Mouse (Mus musculus): ENCODE data around the gene Lime1. TPM values are rescaled to one million over a fixed set of nuclear protein-coding genes. Genes with fewer than 3 reads are reported as not detected.

The Lime1 gene
- polyA plus RNA-seq, 1 experiment from 2014 or later: 52.5 TPM

DNA sequence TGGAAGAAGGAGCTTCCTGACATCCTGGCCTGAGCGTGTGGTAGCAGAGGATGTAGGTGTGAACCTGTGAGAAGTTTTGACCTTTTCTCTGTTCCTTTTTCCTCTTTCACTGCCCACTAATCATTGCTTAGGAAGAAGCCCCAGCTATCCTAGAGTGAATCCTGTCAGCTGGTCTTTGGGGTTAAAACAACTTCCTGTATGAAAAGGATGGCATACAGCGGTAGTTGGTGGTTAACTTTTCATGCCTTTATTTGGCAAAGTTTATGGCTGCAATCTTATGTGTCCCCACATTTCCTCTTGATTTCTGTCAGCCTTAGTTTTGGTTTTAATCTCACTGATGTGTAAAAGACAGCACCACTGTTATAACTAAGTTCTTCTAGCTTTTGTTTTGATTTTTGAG, 2.6 kb upstream of the Lime1 start:
- no peak for ATAC-seq (ENCODE audit: low FRiP score)
- H3K4me3 ChIP-seq (replicated peaks): no peak overlapping the region
- H3K9ac ChIP-seq (replicated peaks): no peak overlapping the region
- no peak overlapping the region for H3K4me2 ChIP-seq
- H3K27me3 ChIP-seq (replicated peaks): no peaks in the 10 kb centered on the region
- H3K9me3 ChIP-seq (replicated peaks): no peaks in the 10 kb centered on the region
- H3K36me3 ChIP-seq: peaks cover 43% of the 10 kb centered on the region
- no peak overlapping the region for H3K27ac ChIP-seq (replicated peaks)
- H3K4me1 ChIP-seq: no peaks in the 10 kb centered on the region
- 76% methylated on average over 2 of the region's 2 CpGs for WGBS

DNA sequence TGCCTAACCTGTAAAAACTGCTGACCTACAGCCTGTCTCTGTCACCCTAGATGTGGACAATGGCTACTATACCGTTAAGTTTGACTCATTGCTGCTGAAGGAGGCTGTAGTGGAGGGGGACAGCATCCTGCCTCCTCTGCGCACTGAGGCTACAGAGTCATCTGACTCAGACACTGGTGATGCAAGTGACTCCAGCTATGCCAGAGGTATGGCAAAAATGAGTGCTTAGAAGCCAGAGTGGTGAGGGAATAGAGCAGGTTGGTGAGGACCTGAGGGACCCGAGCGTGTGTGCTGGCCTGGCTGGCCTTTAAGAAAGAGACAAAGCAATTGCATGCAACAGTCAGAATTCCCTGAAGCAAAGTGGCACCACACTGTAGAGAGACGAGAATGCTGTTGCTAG, 1.2 kb upstream of the Lime1 start:
- 91% methylated on average over 5 of the region's 5 CpGs for WGBS
- H3K36me3 ChIP-seq: peaks cover 58% of the 10 kb centered on the region
- no peak for ATAC-seq (ENCODE audit: low FRiP score)

GRCm38 (mm10) chr2:181380251-181380650, 373 bp downstream of the Lime1 start:
- Histone ChIP-seq H3K36me3 (peaks cover 69% of the 10 kb centered on the region), H3K9me3 (replicated peaks) (no peaks in the 10 kb centered on the region), H3K27me3 (replicated peaks) (no peaks in the 10 kb centered on the region), H3K27ac (replicated peaks) (no peak overlapping the region), H3K4me2 (no peak overlapping the region), H3K4me3 (replicated peaks) (no peak overlapping the region), H3K9ac (replicated peaks) (no peak overlapping the region), H3K4me1 (peaks cover 4% of the 10 kb centered on the region; the same call in 1 of the 2 replicates)
- no peak for ATAC-seq (ENCODE audit: low FRiP score)
- 89% methylated on average over 5 of the region's 5 CpGs for WGBS

More for the DNA sequence above, 1.2 kb upstream of the Lime1 start:
- H3K4me2 ChIP-seq: no peak overlapping the region
- H3K9me3 ChIP-seq (replicated peaks): no peaks in the 10 kb centered on the region
- no peak overlapping the region for H3K27ac ChIP-seq (replicated peaks)
- no peaks in the 10 kb centered on the region for H3K27me3 ChIP-seq (replicated peaks)
- no peak overlapping the region for H3K9ac ChIP-seq (replicated peaks)
- H3K4me3 ChIP-seq (replicated peaks): no peak overlapping the region
- H3K4me1 ChIP-seq: no peaks in the 10 kb centered on the region

GRCm38 (mm10) chr2:181381107-181381506, 1.2 kb downstream of the Lime1 start:
- Histone ChIP-seq H3K4me2 (no peak overlapping the region), H3K27ac (replicated peaks) (no peak overlapping the region), H3K27me3 (replicated peaks) (no peaks in the 10 kb centered on the region), H3K4me1 (peaks cover 4% of the 10 kb centered on the region; the same call in 1 of the 2 replicates), H3K9ac (replicated peaks) (no peak overlapping the region), H3K36me3 (peaks cover 69% of the 10 kb centered on the region), H3K4me3 (replicated peaks) (no peak overlapping the region), H3K9me3 (replicated peaks) (no peaks in the 10 kb centered on the region)
- ATAC-seq (ENCODE audit: low FRiP score): no peak
- 95% methylated on average over 5 of the region's 5 CpGs for WGBS

DNA sequence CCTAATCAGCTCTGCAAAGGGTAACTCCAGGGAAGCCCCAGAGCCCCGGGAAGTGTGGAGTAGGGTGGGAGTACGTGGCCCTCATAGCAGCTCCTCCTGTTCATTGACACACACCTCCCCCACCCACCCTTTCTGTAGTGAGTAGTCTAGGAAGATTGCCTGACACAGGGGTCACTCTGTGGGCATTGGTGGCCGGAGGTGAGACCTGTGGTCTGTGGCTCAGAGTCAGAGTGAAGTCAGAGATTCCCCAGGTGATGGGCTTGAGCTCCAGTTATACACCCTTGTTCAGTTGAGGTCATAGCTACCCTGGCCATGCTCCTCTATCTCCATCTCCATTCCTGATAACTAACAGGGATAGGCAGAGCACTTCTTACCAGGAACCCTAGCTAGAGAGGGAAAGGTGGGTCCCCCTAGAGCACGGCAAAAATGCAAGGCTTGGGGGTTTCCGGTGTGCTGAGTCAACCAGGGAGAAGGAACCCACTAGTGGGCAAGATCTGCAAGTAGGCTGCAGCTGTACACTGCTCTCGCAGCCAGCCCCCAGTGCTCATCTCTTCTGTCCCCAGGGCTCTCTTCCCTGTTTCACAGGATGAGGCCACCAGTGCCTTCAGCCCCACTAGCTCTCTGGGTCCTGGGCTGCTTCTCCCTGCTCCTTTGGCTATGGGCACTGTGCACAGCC, 1.9 kb downstream of the Lime1 start:
- peaks cover 67% of the 10 kb centered on the region for H3K36me3 ChIP-seq

GRCm38 (mm10) chr2:181384463-181384862, 4.6 kb downstream of the Lime1 start:
- H3K4me2 ChIP-seq: no peak overlapping the region
- 92% methylated on average over 7 of the region's 7 CpGs for WGBS
- ATAC-seq (ENCODE audit: low FRiP score): 0 out of 2 replicates have a peak, but pooled peaks have one; percentile 22
- H3K9me3 ChIP-seq (replicated peaks): no peaks in the 10 kb centered on the region
- no peaks in the 10 kb centered on the region for H3K27me3 ChIP-seq (replicated peaks)
- H3K27ac ChIP-seq (replicated peaks): 0 out of 2 replicates have a peak overlapping the region, but pooled peaks have one; percentile 23
- H3K4me1 ChIP-seq: peaks cover 4% of the 10 kb centered on the region; the same call in 1 of the 2 replicates
- no peak overlapping the region for H3K4me3 ChIP-seq (replicated peaks)
- no peak overlapping the region for H3K9ac ChIP-seq (replicated peaks)
- peaks cover 59% of the 10 kb centered on the region for H3K36me3 ChIP-seq

More for the DNA sequence above, 1.9 kb downstream of the Lime1 start:
- Histone ChIP-seq H3K4me3 (replicated peaks) (no peak overlapping the region), H3K27me3 (replicated peaks) (no peaks in the 10 kb centered on the region), H3K27ac (replicated peaks) (no peak overlapping the region), H3K4me2 (no peak overlapping the region), H3K9me3 (replicated peaks) (no peaks in the 10 kb centered on the region), H3K4me1 (peaks cover 4% of the 10 kb centered on the region; the same call in 1 of the 2 replicates), H3K9ac (replicated peaks) (no peak overlapping the region)
- ATAC-seq (ENCODE audit: low FRiP score): no peak
- 88% methylated on average over 6 of the region's 6 CpGs for WGBS

- H3K9me3 ChIP-seq (replicated peaks): no peaks in the 10 kb centered on the region
- 77% methylated on average over 4 of the region's 4 CpGs for WGBS
- H3K27ac ChIP-seq (replicated peaks): 0 out of 2 replicates have a peak overlapping the region, but pooled peaks have one; percentile 23
- no peak overlapping the region for H3K4me3 ChIP-seq (replicated peaks)
- H3K4me2 ChIP-seq: no peak overlapping the region
- H3K9ac ChIP-seq (replicated peaks): 0 out of 2 replicates have a peak overlapping the region, but pooled peaks have one; percentile 0
- peaks cover 59% of the 10 kb centered on the region for H3K36me3 ChIP-seq
- H3K27me3 ChIP-seq (replicated peaks): no peaks in the 10 kb centered on the region
- peaks cover 4% of the 10 kb centered on the region; the same call in 1 of the 2 replicates for H3K4me1 ChIP-seq
- peak; percentile 36 for ATAC-seq (ENCODE audit: low FRiP score)
Observed at GRCm38 (mm10) chr2:181384919-181385391, 5.1 kb downstream of the Lime1 start.

GRCm38 (mm10) chr2:181385885-181386284, 6.0 kb downstream of the Lime1 start:
- H3K27ac ChIP-seq (replicated peaks): no peak overlapping the region
- H3K4me2 ChIP-seq: no peak overlapping the region
- H3K4me1 ChIP-seq: peaks cover 4% of the 10 kb centered on the region; the same call in 1 of the 2 replicates
- H3K9ac ChIP-seq (replicated peaks): no peak overlapping the region
- no peaks in the 10 kb centered on the region for H3K9me3 ChIP-seq (replicated peaks)
- H3K36me3 ChIP-seq: peaks cover 59% of the 10 kb centered on the region
- WGBS: 74% methylated on average over 3 of the region's 3 CpGs
- no peak for ATAC-seq (ENCODE audit: low FRiP score)
- H3K4me3 ChIP-seq (replicated peaks): no peak overlapping the region
- no peaks in the 10 kb centered on the region for H3K27me3 ChIP-seq (replicated peaks)

DNA sequence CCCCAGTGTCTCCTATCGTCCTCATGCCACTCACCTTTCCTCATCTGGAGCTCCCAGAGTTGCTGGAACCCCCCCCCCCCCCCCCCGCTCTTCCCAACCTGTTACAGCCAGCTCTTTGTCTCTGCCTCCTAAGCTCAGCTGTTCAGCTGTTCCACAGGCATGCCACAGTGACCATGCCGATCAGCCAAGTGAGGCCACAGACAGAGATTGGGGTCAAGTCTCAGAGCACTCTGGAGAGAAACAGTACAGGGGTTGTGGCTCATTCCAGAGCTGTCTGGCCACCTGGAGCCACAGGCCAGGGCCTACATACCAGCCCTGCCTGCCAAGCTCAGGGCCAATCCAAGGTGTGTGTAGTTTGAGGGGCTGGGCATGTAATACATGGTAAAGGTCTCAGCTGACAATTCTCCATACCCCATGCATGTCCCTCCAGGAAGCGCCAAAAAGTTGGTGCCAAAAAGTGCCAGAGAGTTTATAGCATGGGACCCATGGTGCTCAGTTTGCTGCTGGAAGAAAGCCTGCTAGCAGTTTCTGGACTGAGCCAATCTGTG, 6.9 kb downstream of the Lime1 start:
- H3K9ac ChIP-seq (replicated peaks): no peak overlapping the region

GRCm38 (mm10) chr2:181390136-181390870, 10.4 kb downstream of the Lime1 start:
- Histone ChIP-seq H3K9ac (replicated peaks) (no peak overlapping the region), H3K36me3 (peaks cover 33% of the 10 kb centered on the region), H3K27ac (replicated peaks) (no peak overlapping the region), H3K27me3 (replicated peaks) (no peaks in the 10 kb centered on the region), H3K4me2 (no peak overlapping the region), H3K9me3 (replicated peaks) (no peaks in the 10 kb centered on the region), H3K4me1 (no peaks in the 10 kb centered on the region), H3K4me3 (replicated peaks) (no peak overlapping the region)
- WGBS: 79% methylated on average over 4 of the region's 4 CpGs
- ATAC-seq (ENCODE audit: low FRiP score): no peak

More for the DNA sequence above, 6.9 kb downstream of the Lime1 start:
- H3K36me3 ChIP-seq: peaks cover 57% of the 10 kb centered on the region
- H3K4me3 ChIP-seq (replicated peaks): no peak overlapping the region
- peaks cover 4% of the 10 kb centered on the region; the same call in 1 of the 2 replicates for H3K4me1 ChIP-seq
- no peaks in the 10 kb centered on the region for H3K27me3 ChIP-seq (replicated peaks)
- no peaks in the 10 kb centered on the region for H3K9me3 ChIP-seq (replicated peaks)
- no peak overlapping the region for H3K27ac ChIP-seq (replicated peaks)
- ATAC-seq (ENCODE audit: low FRiP score): no peak
- no peak overlapping the region for H3K4me2 ChIP-seq
- 82% methylated on average over 3 of the region's 4 CpGs for WGBS

- no peak overlapping the region for H3K4me3 ChIP-seq (replicated peaks)
- no peaks in the 10 kb centered on the region for H3K4me1 ChIP-seq
- H3K9me3 ChIP-seq (replicated peaks): no peaks in the 10 kb centered on the region
- H3K36me3 ChIP-seq: peaks cover 33% of the 10 kb centered on the region
- no peak overlapping the region for H3K9ac ChIP-seq (replicated peaks)
- ATAC-seq (ENCODE audit: low FRiP score): no peak
- no peak overlapping the region for H3K4me2 ChIP-seq
- no peak overlapping the region for H3K27ac ChIP-seq (replicated peaks)
- H3K27me3 ChIP-seq (replicated peaks): no peaks in the 10 kb centered on the region
- WGBS: 91% methylated on average over 15 of the region's 15 CpGs
Observed at GRCm38 (mm10) chr2:181391022-181391421, 11.1 kb downstream of the Lime1 start.
